Mouse (Mus musculus) kidney, adult 2 months (tissue): ENCODE data around the gene Gpr107.

Source experiments
- CTCF ChIP-seq: fragments of 200-500 bp; conservative IDR thresholded peaks from 2 replicates; pipeline ENCODE4 v1.5.1; 2011; ENCODE audit warnings: low read depth, mild to moderate bottlenecking, control low read depth, low read length, moderate library complexity, mixed read lengths; ENCODE audit not compliant: insufficient read depth, insufficient read length
- POLR2A ChIP-seq: fragments of 200-500 bp; IDR thresholded peaks from one replicate; pipeline ENCODE4 v1.6.1; 2011; ENCODE audit warnings: low read depth, low read length, control low read depth

DNA sequence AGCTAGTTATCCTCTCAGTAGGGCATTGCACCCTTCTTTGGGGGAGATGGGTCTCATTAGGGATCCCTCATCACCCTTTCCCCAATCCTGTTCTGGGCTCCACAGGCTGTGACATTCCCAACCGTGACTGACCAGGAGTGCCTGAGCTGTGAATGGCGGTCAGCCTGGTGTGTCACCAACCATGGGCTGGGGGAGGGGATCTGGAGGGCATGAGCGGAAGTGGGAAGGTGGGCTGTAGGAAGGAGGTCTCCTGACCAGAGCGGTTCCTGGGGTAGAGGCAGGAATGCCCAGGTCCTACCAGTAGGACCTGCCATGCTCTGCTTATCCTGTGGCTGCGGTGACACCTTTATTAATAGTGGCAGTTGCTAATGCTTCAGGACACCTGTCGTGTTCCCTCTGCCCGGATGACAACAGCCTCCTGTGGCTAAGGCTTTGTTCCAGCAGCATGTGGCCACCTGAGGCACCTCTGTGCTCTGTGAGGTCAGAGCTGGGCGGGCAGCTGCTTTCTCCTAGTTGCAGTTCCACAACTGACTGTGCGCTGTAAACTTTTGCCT, 107.3 kb downstream of the Gpr107 start:
- no peak for TF ChIP-seq CTCF
- no peak for TF ChIP-seq POLR2A
